Mouse (Mus musculus) heart, embryonic 15.5 days (tissue): Measurements from ENCODE around the gene Sec16a. TPM values are rescaled to one million over a fixed set of nuclear protein-coding genes. Genes with fewer than 3 reads are reported as not detected.
A peak's percentile ranks its signal among the peaks of the same experiment; 100 is the strongest.

ENCODE experiments used
- ATAC-seq: fragments of 200-750 bp; cut with Nextera tagmentation; replicated peaks from 2 replicates; pipeline ENCODE4 v1.8.0; 2017; ENCODE audit warnings: low read depth, moderate TSS enrichment; ENCODE audit not compliant: insufficient number of reproducible peaks, insufficient read depth, low FRiP score
- H3K27ac ChIP-seq: fragments of 300-500 bp; sonication (generic); 2 replicates; pipeline ENCODE4 v1.5.1; 2015; ENCODE audit warnings: mild to moderate bottlenecking, inconsistent platforms
- H3K27me3 ChIP-seq: fragments of 300-500 bp; sonication (generic); 2 replicates; pipeline ENCODE4 v1.6.1; 2015; ENCODE audit warnings: inconsistent platforms
- H3K36me3 ChIP-seq: fragments of 300-500 bp; sonication (generic); 2 replicates; pipeline ENCODE4 v1.6.1; 2015; ENCODE audit warnings: mild to moderate bottlenecking, inconsistent platforms
- H3K4me1 ChIP-seq: fragments of 300-500 bp; sonication (generic); replicated peaks from 2 replicates; pipeline ENCODE4 v1.6.1; 2015; ENCODE audit warnings: inconsistent platforms
- H3K4me2 ChIP-seq: fragments of 300-500 bp; sonication (generic); 2 replicates; pipeline ENCODE4 v1.6.1; 2015; ENCODE audit warnings: inconsistent platforms, mild to moderate bottlenecking, moderate library complexity
- H3K4me3 ChIP-seq: fragments of 300-500 bp; sonication (generic); 2 replicates; pipeline ENCODE4 v1.5.1; 2015; ENCODE audit warnings: mild to moderate bottlenecking, inconsistent platforms
- H3K9ac ChIP-seq: fragments of 300-500 bp; sonication (generic); 2 replicates; pipeline ENCODE4 v1.6.1; 2015; ENCODE audit warnings: mild to moderate bottlenecking, inconsistent platforms
- H3K9me3 ChIP-seq: fragments of 300-500 bp; sonication (generic); replicated peaks from 2 replicates; pipeline ENCODE4 v1.6.1; 2016; ENCODE audit warnings: inconsistent platforms
- WGBS: fragments of 180-500 bp; shearing (Covaris S2); methylation state at CpG from one replicate; pipeline ENCODE4 v1.1.7; 2015; ENCODE audit warnings: mixed read lengths; 5-methylcytosine and 5-hydroxymethylcytosine counted together
- polyA plus RNA-seq: library from polyadenylated mRNA; unstranded; fragments of >200 nt; fragmentation: Nextera tagmentation; extraction: Ambion mirVana; gene quantifications from 2 replicates; pipeline ENCODE4 v1.2.1, GENCODE M21; 2015

The Sec16a gene
- polyA plus RNA-seq, 1 experiment from 2014 or later, result 10.5 TPM

- H3K36me3 ChIP-seq, result peaks cover 25% of the 10 kb centered on the region
Measured at GRCm38 (mm10) chr2:26484169-26484568, 39.2 kb upstream of the Sec16a start.

GRCm38 (mm10) chr2:26483230-26483869 lies 38.3 kb upstream of the Sec16a start:
- H3K9me3 ChIP-seq, result no peaks in the 10 kb centered on the region
- H3K27ac ChIP-seq, result peak overlapping the region; percentile 66
- no peak overlapping the region for H3K9ac ChIP-seq
- H3K4me2 ChIP-seq, result no peak overlapping the region
- no peak for ATAC-seq
- peaks cover 33% of the 10 kb centered on the region for H3K36me3 ChIP-seq
- WGBS, result 46% methylated on average over 13 of the region's 13 CpGs
- peaks cover 51% of the 10 kb centered on the region for H3K4me1 ChIP-seq
- H3K4me3 ChIP-seq, result no peak overlapping the region
- no peaks in the 10 kb centered on the region for H3K27me3 ChIP-seq

More at GRCm38 (mm10) chr2:26484169-26484568, 39.2 kb upstream of the Sec16a start:
- no peak overlapping the region for H3K4me3 ChIP-seq
- H3K4me1 ChIP-seq, result peaks cover 60% of the 10 kb centered on the region
- no peaks in the 10 kb centered on the region for H3K27me3 ChIP-seq
- no peak overlapping the region for H3K4me2 ChIP-seq
- 0 out of 2 replicates have a peak overlapping the region, but pooled peaks have one; percentile 66 for H3K27ac ChIP-seq
- no peak for ATAC-seq
- 88% methylated on average over 10 of the region's 10 CpGs for WGBS
- no peaks in the 10 kb centered on the region for H3K9me3 ChIP-seq
- no peak overlapping the region for H3K9ac ChIP-seq

- no peaks in the 10 kb centered on the region for H3K9me3 ChIP-seq
- H3K4me2 ChIP-seq, result no peak overlapping the region
- peak overlapping the region; percentile 66 for H3K27ac ChIP-seq
- 86% methylated on average over 3 of the region's 3 CpGs for WGBS
- peaks cover 46% of the 10 kb centered on the region for H3K4me1 ChIP-seq
- H3K4me3 ChIP-seq, result no peak overlapping the region
- H3K27me3 ChIP-seq, result no peaks in the 10 kb centered on the region
- H3K9ac ChIP-seq, result no peak overlapping the region
- H3K36me3 ChIP-seq, result peaks cover 36% of the 10 kb centered on the region
- ATAC-seq, result no peak
Measured at GRCm38 (mm10) chr2:26482824-26483223, 37.8 kb upstream of the Sec16a start.

- no peak for ATAC-seq
- 72% methylated on average over 10 of the region's 10 CpGs for WGBS
- no peaks in the 10 kb centered on the region for H3K27me3 ChIP-seq
- peak overlapping the region; percentile 66; the same call in 1 of the 2 replicates for H3K27ac ChIP-seq
- H3K9ac ChIP-seq, result no peak overlapping the region
- H3K4me3 ChIP-seq, result no peak overlapping the region
- no peak overlapping the region for H3K4me2 ChIP-seq
- peaks cover 37% of the 10 kb centered on the region for H3K4me1 ChIP-seq
- H3K9me3 ChIP-seq, result no peaks in the 10 kb centered on the region
- H3K36me3 ChIP-seq, result peaks cover 37% of the 10 kb centered on the region
Measured at GRCm38 (mm10) chr2:26481724-26482495, 36.9 kb upstream of the Sec16a start.

- WGBS, result 91% methylated on average over 12 of the region's 12 CpGs
- H3K4me2 ChIP-seq, result no peak overlapping the region
- 0 out of 2 replicates have a peak overlapping the region, but pooled peaks have one; percentile 35 for H3K27ac ChIP-seq
- H3K9ac ChIP-seq, result no peak overlapping the region
- peaks cover 32% of the 10 kb centered on the region for H3K4me1 ChIP-seq
- no peak overlapping the region for H3K4me3 ChIP-seq
- ATAC-seq, result no peak
- no peaks in the 10 kb centered on the region for H3K9me3 ChIP-seq
- no peaks in the 10 kb centered on the region for H3K27me3 ChIP-seq
- H3K36me3 ChIP-seq, result peaks cover 42% of the 10 kb centered on the region
Measured at GRCm38 (mm10) chr2:26480911-26481310, 35.9 kb upstream of the Sec16a start.

GRCm38 (mm10) chr2:26478685-26479205 lies 33.7 kb upstream of the Sec16a start:
- Histone ChIP-seq H3K9me3 (no peaks in the 10 kb centered on the region), H3K4me3 (no peak overlapping the region), H3K4me2 (no peak overlapping the region), H3K27ac (peak overlapping the region; percentile 7; the same call in 1 of the 2 replicates), H3K36me3 (peaks cover 42% of the 10 kb centered on the region), H3K27me3 (no peaks in the 10 kb centered on the region), H3K9ac (no peak overlapping the region), H3K4me1 (peaks cover 33% of the 10 kb centered on the region)
- ATAC-seq, result no peak
- 77% methylated on average over 2 of the region's 2 CpGs for WGBS

- Histone ChIP-seq H3K4me2 (no peak overlapping the region), H3K27me3 (no peaks in the 10 kb centered on the region), H3K9ac (no peak overlapping the region), H3K4me3 (no peak overlapping the region), H3K4me1 (peaks cover 26% of the 10 kb centered on the region), H3K36me3 (peaks cover 48% of the 10 kb centered on the region), H3K9me3 (no peaks in the 10 kb centered on the region), H3K27ac (peak overlapping the region; percentile 38; the same call in 1 of the 2 replicates)
- WGBS, result 91% methylated on average over 7 of the region's 7 CpGs
- ATAC-seq, result no peak
Measured at GRCm38 (mm10) chr2:26477911-26478310, 32.9 kb upstream of the Sec16a start.

GRCm38 (mm10) chr2:26475505-26476430 lies 30.8 kb upstream of the Sec16a start:
- 66% methylated on average over 13 of the region's 13 CpGs for WGBS
- Histone ChIP-seq H3K36me3 (peaks cover 51% of the 10 kb centered on the region), H3K27ac (peak overlapping the region; percentile 81), H3K4me2 (no peak overlapping the region), H3K4me1 (peaks cover 24% of the 10 kb centered on the region), H3K9ac (no peak overlapping the region), H3K27me3 (no peaks in the 10 kb centered on the region), H3K9me3 (no peaks in the 10 kb centered on the region), H3K4me3 (no peak overlapping the region)
- no peak for ATAC-seq

- peak overlapping the region; percentile 81 for H3K27ac ChIP-seq
- H3K4me1 ChIP-seq, result peaks cover 24% of the 10 kb centered on the region
- no peak overlapping the region for H3K4me3 ChIP-seq
- peak; percentile 75 for ATAC-seq
- no peaks in the 10 kb centered on the region for H3K9me3 ChIP-seq
- H3K36me3 ChIP-seq, result peaks cover 56% of the 10 kb centered on the region
- H3K9ac ChIP-seq, result no peak overlapping the region
- 26% methylated on average over 9 of the region's 9 CpGs for WGBS
- no peak overlapping the region for H3K4me2 ChIP-seq
- no peaks in the 10 kb centered on the region for H3K27me3 ChIP-seq
Measured at GRCm38 (mm10) chr2:26474789-26475504, 29.9 kb upstream of the Sec16a start.

- H3K4me1 ChIP-seq, result peaks cover 24% of the 10 kb centered on the region
- no peaks in the 10 kb centered on the region for H3K27me3 ChIP-seq
- ATAC-seq, result no peak
- peaks cover 53% of the 10 kb centered on the region for H3K36me3 ChIP-seq
- H3K9me3 ChIP-seq, result no peaks in the 10 kb centered on the region
- H3K4me3 ChIP-seq, result no peak overlapping the region
- H3K9ac ChIP-seq, result no peak overlapping the region
- no peak overlapping the region for H3K4me2 ChIP-seq
- no peak overlapping the region for H3K27ac ChIP-seq
- WGBS, result 87% methylated on average over 11 of the region's 11 CpGs
Measured at GRCm38 (mm10) chr2:26472312-26473090, 27.5 kb upstream of the Sec16a start.
